Mouse (Mus musculus): ENCODE results near the gene Nsmf. TPM values are rescaled to one million over a fixed set of nuclear protein-coding genes. Genes with fewer than 3 reads are reported as not detected.

The Nsmf gene
- polyA plus RNA-seq (2012; rRNA removed; ENCODE audit: low replicate concordance) = 128 and 234 TPM in 2 replicates

DNA sequence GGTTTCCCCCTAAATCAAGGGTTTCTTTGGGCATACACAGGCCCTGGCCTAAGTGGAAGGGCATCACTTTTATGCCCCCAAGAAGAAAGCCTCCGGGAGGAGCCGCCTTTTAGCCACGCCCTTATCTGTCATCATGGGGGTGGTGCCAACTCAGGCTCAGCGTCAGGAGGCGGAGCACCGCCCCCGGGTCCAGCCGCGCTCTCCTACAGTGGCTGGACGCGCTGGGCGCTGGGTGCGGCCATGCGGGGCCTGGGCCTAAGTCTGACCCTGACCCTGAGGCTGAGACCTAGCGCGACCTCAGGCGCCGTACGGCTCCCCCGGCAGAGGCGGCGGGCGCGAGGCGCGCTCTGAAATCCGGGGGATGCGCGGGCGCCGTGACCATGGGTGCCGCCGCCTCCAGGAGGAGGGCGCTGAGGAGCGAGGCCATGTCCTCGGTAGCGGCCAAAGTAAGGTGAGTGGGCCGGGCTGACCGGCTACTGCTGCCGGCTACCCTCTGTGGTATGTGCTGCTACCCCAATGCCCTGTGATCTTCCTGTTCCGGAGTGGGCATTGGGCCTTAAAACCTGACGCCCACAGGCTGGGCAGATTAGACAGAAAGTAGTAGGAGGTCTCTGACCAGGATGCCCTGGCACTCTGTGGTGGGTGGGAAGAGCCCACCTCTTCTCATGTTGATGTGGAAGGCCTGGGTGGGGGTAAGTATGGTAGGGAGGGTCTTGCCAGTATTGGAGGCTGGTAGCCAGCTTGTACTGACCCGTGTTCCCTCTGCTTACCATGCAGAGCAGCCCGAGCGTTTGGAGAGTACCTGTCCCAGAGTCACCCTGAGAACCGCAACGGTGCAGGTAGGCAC lies at the start of gene Nsmf:
Nsmf (plus strand) TSS at position 135 of the 847 bp plus-strand sequence.

DNA sequence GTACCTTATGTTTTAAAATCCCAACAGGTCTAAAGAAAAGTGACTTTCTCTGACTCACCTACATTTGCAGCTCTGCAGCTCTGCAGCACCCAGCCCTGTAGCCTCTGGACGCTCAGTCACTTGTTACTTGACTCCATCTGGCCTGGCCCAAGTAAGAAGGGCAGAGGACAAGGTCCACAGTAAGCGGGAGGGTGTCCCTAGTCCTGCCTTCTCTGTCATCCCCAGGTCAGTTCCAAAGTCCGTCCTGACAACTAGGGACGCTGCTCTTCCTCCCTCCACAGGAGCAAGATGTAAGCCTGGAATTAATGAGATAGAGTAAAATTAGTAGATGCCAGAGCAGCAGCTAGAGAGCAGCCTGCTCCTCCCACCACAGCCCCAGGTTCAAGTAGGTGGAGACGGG lies 25.9 kb downstream of the Nsmf start, which contains the start of gene Entpd8:
Entpd8 (plus strand) TSS at position 229 of the 400 bp plus-strand sequence.

DNA sequence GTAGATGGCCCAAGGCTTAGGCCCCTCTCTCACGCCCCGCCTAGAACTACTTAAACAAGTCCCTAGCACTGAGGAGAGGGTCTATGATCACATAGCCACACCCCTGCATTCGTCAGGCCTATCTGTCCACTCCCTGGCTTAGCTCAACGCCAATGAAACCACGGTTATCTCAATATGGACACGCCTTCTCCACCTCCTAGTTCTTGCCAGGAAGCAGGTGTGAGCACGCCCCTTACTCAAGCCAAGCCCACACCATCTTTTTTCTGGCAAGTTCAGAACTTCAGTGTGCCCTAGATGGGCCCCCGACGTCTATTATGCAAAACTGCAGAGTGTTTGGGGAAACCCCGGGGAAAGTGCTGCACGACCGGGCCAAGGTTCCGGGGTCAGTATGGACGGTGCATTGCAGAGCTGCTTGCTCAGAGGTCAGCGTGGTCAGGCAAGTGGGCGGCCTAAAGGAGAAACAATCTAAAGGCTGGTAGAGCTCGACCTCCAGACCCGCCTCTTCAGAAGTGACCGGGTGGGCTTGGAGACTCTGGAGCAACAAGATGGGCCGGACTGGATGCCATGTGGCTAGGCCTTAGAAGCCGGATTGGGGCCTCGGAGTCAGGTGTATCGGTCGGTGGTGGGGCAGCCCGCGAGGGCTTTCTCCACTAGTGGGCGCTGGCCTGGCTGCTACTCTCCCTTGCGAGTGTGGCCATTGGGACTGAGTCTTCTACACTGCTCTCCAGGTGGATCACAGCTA lies 41.1 kb downstream of the Nsmf start, which contains the start of gene Noxa1:
Noxa1 (minus strand) TSS at position 41 of the 742 bp plus-strand sequence.

Other genes with a start within 250 kb of the Nsmf start
- 57.4 and 94.3 TPM in 2 replicates for gene Ehmt1, start 134.7 kb upstream of the Nsmf start, polyA plus RNA-seq (2012; rRNA removed; ENCODE audit: low replicate concordance)
- gene Arrdc1, start 119.1 kb upstream of the Nsmf start, polyA plus RNA-seq (2012; rRNA removed; ENCODE audit: low replicate concordance) = 76.4 and 97.0 TPM in 2 replicates
- 9.1 and 16.2 TPM in 2 replicates for gene Zmynd19, start 104.6 kb upstream of the Nsmf start, polyA plus RNA-seq (2012; rRNA removed; ENCODE audit: low replicate concordance)
- 16.5 and 29.6 TPM in 2 replicates for gene Dph7, start 92.0 kb upstream of the Nsmf start, polyA plus RNA-seq (2012; rRNA removed; ENCODE audit: low replicate concordance)
- gene Mrpl41, start 79.3 kb upstream of the Nsmf start, polyA plus RNA-seq (2012; rRNA removed; ENCODE audit: low replicate concordance) = 49.5 and 66.0 TPM in 2 replicates
- 27.3 and 34.7 TPM in 2 replicates for gene Pnpla7, start 78.3 kb upstream of the Nsmf start, polyA plus RNA-seq (2012; rRNA removed; ENCODE audit: low replicate concordance)
- 0.13 and 3.8 TPM in 2 replicates for gene Entpd8, start 25.9 kb downstream of the Nsmf start, polyA plus RNA-seq (2012; rRNA removed; ENCODE audit: low replicate concordance)
- 0.11 and 7.3 TPM in 2 replicates for gene Noxa1, start 40.8 kb downstream of the Nsmf start, polyA plus RNA-seq (2012; rRNA removed; ENCODE audit: low replicate concordance)
- gene Nrarp, start 126.4 kb downstream of the Nsmf start, polyA plus RNA-seq (2012; rRNA removed; ENCODE audit: low replicate concordance) = 16.7 and 31.4 TPM in 2 replicates
- 17.9 and 43.8 TPM in 2 replicates for gene Tor4a, start 142.5 kb downstream of the Nsmf start, polyA plus RNA-seq (2012; rRNA removed; ENCODE audit: low replicate concordance)
- 75.1 and 111 TPM in 2 replicates for gene Nelfb, start 157.1 kb downstream of the Nsmf start, polyA plus RNA-seq (2012; rRNA removed; ENCODE audit: low replicate concordance)
- gene Stpg3, start 160.3 kb downstream of the Nsmf start, polyA plus RNA-seq (2012; rRNA removed; ENCODE audit: low replicate concordance) = not detected in 2 replicates
- 0.10 and 0.34 TPM in 2 replicates for gene Fam166a, start 164.4 kb downstream of the Nsmf start, polyA plus RNA-seq (2012; rRNA removed; ENCODE audit: low replicate concordance)
- 485 and 490 TPM in 2 replicates for gene Tubb4b, start 170.3 kb downstream of the Nsmf start, polyA plus RNA-seq (2012; rRNA removed; ENCODE audit: low replicate concordance)
- gene Slc34a3, start 180.0 kb downstream of the Nsmf start, polyA plus RNA-seq (2012; rRNA removed; ENCODE audit: low replicate concordance) = not detected in 2 replicates
- 0.10 TPM in 1 of 2 replicates, not detected in the other for gene Rnf224, start 182.4 kb downstream of the Nsmf start, polyA plus RNA-seq (2012; rRNA removed; ENCODE audit: low replicate concordance)
- gene Rnf208, start 187.9 kb downstream of the Nsmf start, polyA plus RNA-seq (2012; rRNA removed; ENCODE audit: low replicate concordance) = 1.3 and 10.6 TPM in 2 replicates
- gene Cysrt1, start 188.1 kb downstream of the Nsmf start, polyA plus RNA-seq (2012; rRNA removed; ENCODE audit: low replicate concordance) = 0.68 TPM in 1 of 2 replicates, not detected in the other
- 15.6 and 27.5 TPM in 2 replicates for gene AL732309.1, start 192.5 kb downstream of the Nsmf start, polyA plus RNA-seq (2012; rRNA removed; ENCODE audit: low replicate concordance)
- 57.1 and 66.0 TPM in 2 replicates for gene Tmem203, start 201.1 kb downstream of the Nsmf start, polyA plus RNA-seq (2012; rRNA removed; ENCODE audit: low replicate concordance)
- 11.4 and 33.2 TPM in 2 replicates for gene Tprn, start 208.3 kb downstream of the Nsmf start, polyA plus RNA-seq (2012; rRNA removed; ENCODE audit: low replicate concordance)
- gene Ssna1, start 218.1 kb downstream of the Nsmf start, polyA plus RNA-seq (2012; rRNA removed; ENCODE audit: low replicate concordance) = 49.0 and 70.1 TPM in 2 replicates
- 155 and 178 TPM in 2 replicates for gene Anapc2, start 218.1 kb downstream of the Nsmf start, polyA plus RNA-seq (2012; rRNA removed; ENCODE audit: low replicate concordance)
- not detected in 2 replicates for gene Tmem210, start 233.8 kb downstream of the Nsmf start, polyA plus RNA-seq (2012; rRNA removed; ENCODE audit: low replicate concordance)
- gene Lrrc26, start 235.6 kb downstream of the Nsmf start, polyA plus RNA-seq (2012; rRNA removed; ENCODE audit: low replicate concordance) = 0.13 and 4.6 TPM in 2 replicates